Mouse (Mus musculus) heart, embryonic 13.5 days (tissue): Measurements from ENCODE around the gene Nkain4. TPM values are rescaled to one million over a fixed set of nuclear protein-coding genes. Genes with fewer than 3 reads are reported as not detected.

Source experiments
- ATAC-seq: fragments of 200-750 bp; cut with Nextera tagmentation; 2 replicates; pipeline ENCODE4 v1.8.0; 2017; ENCODE audit warnings: moderate TSS enrichment; ENCODE audit not compliant: insufficient number of reproducible peaks, low FRiP score, low TSS enrichment; ENCODE audit errors: extremely low read depth
- H3K27ac ChIP-seq: fragments of 300-500 bp; sonication (generic); replicated peaks from 2 replicates; pipeline ENCODE4 v1.5.1; 2015; ENCODE audit warnings: moderate library complexity, mild to moderate bottlenecking, inconsistent platforms
- H3K27me3 ChIP-seq: fragments of 300-500 bp; sonication (generic); replicated peaks from 2 replicates; pipeline ENCODE4 v1.6.1; 2015; ENCODE audit warnings: mild to moderate bottlenecking, inconsistent platforms
- H3K36me3 ChIP-seq: fragments of 300-500 bp; sonication (generic); 2 replicates; pipeline ENCODE4 v1.6.1; 2015; ENCODE audit warnings: mild to moderate bottlenecking, inconsistent platforms
- H3K4me1 ChIP-seq: fragments of 300-500 bp; sonication (generic); 2 replicates; pipeline ENCODE4 v1.6.1; 2015; ENCODE audit warnings: inconsistent platforms
- H3K4me2 ChIP-seq: fragments of 300-500 bp; sonication (generic); 2 replicates; pipeline ENCODE4 v1.6.1; 2015; ENCODE audit warnings: inconsistent platforms, mild to moderate bottlenecking, moderate library complexity
- H3K4me3 ChIP-seq: fragments of 300-500 bp; sonication (generic); 2 replicates; pipeline ENCODE4 v1.5.1; 2015; ENCODE audit warnings: moderate library complexity, mild to moderate bottlenecking, inconsistent platforms
- H3K9ac ChIP-seq: fragments of 300-500 bp; sonication (generic); 2 replicates; pipeline ENCODE4 v1.6.1; 2015; ENCODE audit warnings: inconsistent platforms, mild to moderate bottlenecking, moderate library complexity
- H3K9me3 ChIP-seq: fragments of 300-500 bp; sonication (generic); 2 replicates; pipeline ENCODE4 v1.6.1; 2016; ENCODE audit warnings: inconsistent platforms
- WGBS: fragments of 180-500 bp; shearing (Covaris S2); methylation state at CpG from one replicate; pipeline ENCODE4 v1.1.7; 2015; ENCODE audit warnings: mixed read lengths; 5-methylcytosine and 5-hydroxymethylcytosine counted together
- polyA plus RNA-seq: library from polyadenylated mRNA; unstranded; fragments of >200 nt; fragmentation: Nextera tagmentation; extraction: Ambion mirVana; gene quantifications from 2 replicates; pipeline ENCODE4 v1.2.1, GENCODE M21; 2015

The Nkain4 gene
- polyA plus RNA-seq, 1 experiment from 2014 or later, result 47.3 TPM

- Histone ChIP-seq H3K27ac (peak overlapping the region; percentile 41), H3K4me1 (peaks cover 20% of the 10 kb centered on the region), H3K4me2 (no peak overlapping the region), H3K9me3 (no peaks in the 10 kb centered on the region), H3K9ac (no peak overlapping the region), H3K36me3 (peaks cover 14% of the 10 kb centered on the region), H3K4me3 (no peak overlapping the region), H3K27me3 (0 out of 2 replicates have a peak, but pooled peaks cover 2% of the 10 kb centered on the region)
- ATAC-seq, result no peak; the same call in 1 of the 2 replicates
These were observed 12.6 kb downstream of the Nkain4 start for GRCm38 (mm10) chr2:180941869-180942268.

GRCm38 (mm10) chr2:180940187-180940586, 14.3 kb downstream of the Nkain4 start:
- Histone ChIP-seq H3K4me3 (no peak overlapping the region), H3K4me2 (no peak overlapping the region), H3K9me3 (no peaks in the 10 kb centered on the region), H3K4me1 (peaks cover 20% of the 10 kb centered on the region), H3K9ac (no peak overlapping the region), H3K27me3 (0 out of 2 replicates have a peak, but pooled peaks cover 2% of the 10 kb centered on the region), H3K36me3 (peaks cover 18% of the 10 kb centered on the region), H3K27ac (no peak overlapping the region)
- ATAC-seq, result no peak

- no peak overlapping the region for H3K27ac ChIP-seq
- no peak overlapping the region for H3K4me3 ChIP-seq
- no peaks in the 10 kb centered on the region; the same call in 1 of the 2 replicates for H3K4me1 ChIP-seq
- H3K9ac ChIP-seq, result no peak overlapping the region
- 0 out of 2 replicates have a peak, but pooled peaks cover 3% of the 10 kb centered on the region for H3K27me3 ChIP-seq
- ATAC-seq, result no peak
- no peaks in the 10 kb centered on the region for H3K9me3 ChIP-seq
- no peak overlapping the region for H3K4me2 ChIP-seq
- WGBS, result 48% methylated on average over 1 of the region's 1 CpGs
- peaks cover 12% of the 10 kb centered on the region; the same call in 1 of the 2 replicates for H3K36me3 ChIP-seq
These were observed 22.1 kb downstream of the Nkain4 start for GRCm38 (mm10) chr2:180932418-180932817.

GRCm38 (mm10) chr2:180928723-180929122, 25.8 kb downstream of the Nkain4 start, which contains the start of gene Birc7:
TSS of gene Birc7 (plus strand) at chr2:180929023.
- WGBS, result 51% methylated on average over 4 of the region's 4 CpGs
- Histone ChIP-seq H3K9ac (0 out of 2 replicates have a peak within 1 kb of the TSS, but pooled peaks have one; percentile 24), H3K27me3 (no peaks in the 10 kb centered on the region), H3K27ac (no peak within 1 kb of the TSS), H3K4me1 (no peaks in the 10 kb centered on the region; the same call in 1 of the 2 replicates), H3K36me3 (0 out of 2 replicates have a peak, but pooled peaks cover 2% of the 10 kb centered on the region), H3K4me3 (no peak within 1 kb of the TSS), H3K9me3 (no peaks in the 10 kb centered on the region), H3K4me2 (no peak within 1 kb of the TSS)
- no peak for ATAC-seq

GRCm38 (mm10) chr2:180925176-180925575, 29.3 kb downstream of the Nkain4 start:
- Histone ChIP-seq H3K4me1 (peaks cover 4% of the 10 kb centered on the region), H3K4me3 (no peak overlapping the region), H3K36me3 (no peaks in the 10 kb centered on the region), H3K27ac (no peak overlapping the region), H3K9ac (no peak overlapping the region), H3K4me2 (no peak overlapping the region), H3K27me3 (peaks cover 3% of the 10 kb centered on the region; the same call in 1 of the 2 replicates), H3K9me3 (no peaks in the 10 kb centered on the region)
- WGBS, result 5% methylated on average over 4 of the region's 4 CpGs
- ATAC-seq, result no peak

- Histone ChIP-seq H3K36me3 (peaks cover 11% of the 10 kb centered on the region), H3K4me3 (no peak overlapping the region), H3K27me3 (peaks cover 3% of the 10 kb centered on the region; the same call in 1 of the 2 replicates), H3K9ac (no peak overlapping the region), H3K4me2 (no peak overlapping the region), H3K4me1 (peaks cover 23% of the 10 kb centered on the region), H3K27ac (no peak overlapping the region), H3K9me3 (no peaks in the 10 kb centered on the region)
- no peak for ATAC-seq
- WGBS, result 81% methylated on average over 6 of the region's 6 CpGs
These were observed 31.8 kb downstream of the Nkain4 start for GRCm38 (mm10) chr2:180922739-180923138.

GRCm38 (mm10) chr2:180920810-180921400, 33.6 kb downstream of the Nkain4 start, which contains the start of gene Ythdf1:
TSS of gene Ythdf1 (minus strand) at chr2:180920949.
- H3K4me1 ChIP-seq, result peaks cover 39% of the 10 kb centered on the region
- under 1% methylated on average over 55 of the region's 56 CpGs for WGBS
- peak; percentile 90 for ATAC-seq
- peak within 1 kb of the TSS; percentile 100 for H3K4me3 ChIP-seq
- H3K27ac ChIP-seq, result peak within 1 kb of the TSS; percentile 78
- H3K9ac ChIP-seq, result peak within 1 kb of the TSS; percentile 100
- peaks cover 3% of the 10 kb centered on the region; the same call in 1 of the 2 replicates for H3K27me3 ChIP-seq
- peaks cover 29% of the 10 kb centered on the region for H3K36me3 ChIP-seq
- no peaks in the 10 kb centered on the region for H3K9me3 ChIP-seq
- peak within 1 kb of the TSS; percentile 82 for H3K4me2 ChIP-seq

GRCm38 (mm10) chr2:180919913-180920809, 34.3 kb downstream of the Nkain4 start:
- H3K4me3 ChIP-seq, result peak overlapping the region; percentile 100
- no peak for ATAC-seq
- peaks cover 47% of the 10 kb centered on the region for H3K4me1 ChIP-seq
- WGBS, result under 1% methylated on average over 61 of the region's 61 CpGs
- peak overlapping the region; percentile 82 for H3K4me2 ChIP-seq
- H3K36me3 ChIP-seq, result peaks cover 36% of the 10 kb centered on the region
- H3K27ac ChIP-seq, result peak overlapping the region; percentile 78
- H3K9ac ChIP-seq, result peak overlapping the region; percentile 100
- H3K27me3 ChIP-seq, result peaks cover 3% of the 10 kb centered on the region; the same call in 1 of the 2 replicates
- no peaks in the 10 kb centered on the region for H3K9me3 ChIP-seq

- 61% methylated on average over 3 of the region's 3 CpGs for WGBS
- Histone ChIP-seq H3K4me1 (peaks cover 51% of the 10 kb centered on the region), H3K4me3 (no peak overlapping the region), H3K27me3 (no peaks in the 10 kb centered on the region), H3K4me2 (no peak overlapping the region), H3K27ac (peak overlapping the region; percentile 15; the same call in 1 of the 2 replicates), H3K36me3 (peaks cover 77% of the 10 kb centered on the region), H3K9ac (peak overlapping the region; percentile 37; the same call in 1 of the 2 replicates), H3K9me3 (no peaks in the 10 kb centered on the region)
- no peak for ATAC-seq
These were observed 38.5 kb downstream of the Nkain4 start for GRCm38 (mm10) chr2:180915886-180916433.

- H3K27ac ChIP-seq, result no peak overlapping the region
- peaks cover 91% of the 10 kb centered on the region for H3K36me3 ChIP-seq
- whole genome bisulfite sequencing, result 79% methylated on average over 12 of the region's 12 CpGs
- H3K4me2 ChIP-seq, result no peak overlapping the region
- no peaks in the 10 kb centered on the region for H3K9me3 ChIP-seq
- H3K27me3 ChIP-seq, result no peaks in the 10 kb centered on the region
- H3K4me1 ChIP-seq, result peaks cover 16% of the 10 kb centered on the region
- no peak overlapping the region for H3K4me3 ChIP-seq
- ATAC-seq, result no peak
- no peak overlapping the region for H3K9ac ChIP-seq
These were observed 43.6 kb downstream of the Nkain4 start for GRCm38 (mm10) chr2:180910928-180911327.
